Mouse (Mus musculus): ENCODE data around the gene Tprn. TPM values are rescaled to one million over a fixed set of nuclear protein-coding genes. Genes with fewer than 3 reads are reported as not detected.

Tprn gene
- polyA plus RNA-seq, 1 experiment from 2014 or later, result 9.6 TPM

DNA sequence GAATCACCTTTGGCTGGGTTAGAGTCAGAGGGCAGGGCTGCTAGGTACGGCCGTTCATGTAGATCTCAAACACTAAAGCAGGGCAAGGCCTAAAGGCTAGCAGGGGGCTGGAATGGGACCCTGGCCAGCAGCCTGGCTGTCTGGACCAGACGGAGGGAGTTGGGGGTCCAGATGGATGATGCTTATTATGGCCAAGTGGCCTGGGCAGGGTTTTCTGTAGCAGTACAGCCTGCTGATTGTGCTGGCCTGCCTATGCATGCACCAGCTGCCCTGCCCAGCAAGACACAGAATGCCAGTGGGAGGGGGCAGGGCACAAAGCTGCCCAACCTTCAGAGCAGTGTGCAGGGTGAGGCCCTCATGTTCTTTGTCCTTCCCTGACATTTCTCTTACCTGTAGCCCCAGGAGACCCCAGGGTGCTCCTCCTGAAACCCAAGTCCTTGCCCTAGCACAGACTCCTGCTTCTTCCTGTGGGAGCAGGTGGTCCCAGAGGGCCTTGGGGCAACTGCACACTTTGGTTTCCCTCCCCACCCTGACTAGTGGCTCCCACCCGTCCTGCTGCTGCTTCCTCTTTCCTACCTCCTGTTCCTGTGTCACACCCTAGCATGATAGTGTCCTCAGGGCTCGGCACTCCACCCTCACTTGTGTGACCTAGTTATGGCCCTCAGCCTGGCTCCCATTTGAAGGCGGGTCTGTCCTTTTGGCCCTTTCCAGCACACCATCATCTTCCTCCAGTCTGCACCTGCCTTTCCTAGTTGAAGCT is 3.7 kb downstream of the Tprn start:
- H3K4me3 ChIP-seq (ENCODE audit: low read depth, low read length), result peak overlapping the region; percentile 18; the same call in 1 of the 2 replicates
- H3K27me3 ChIP-seq (replicated peaks; ENCODE audit: control insufficient read depth, insufficient read depth, low read length), result peaks cover 3% of the 10 kb centered on the region; the same call in 1 of the 2 replicates
- H3K27ac ChIP-seq (ENCODE audit: low read depth, low read length), result 0 out of 2 replicates have a peak overlapping the region, but pooled peaks have one; percentile 19
- peaks cover 8% of the 10 kb centered on the region for H3K36me3 ChIP-seq (ENCODE audit: control insufficient read depth, insufficient read depth, low read length)
- WGBS, result 53% methylated on average over 6 of the region's 6 CpGs
- no peak for DNase-seq (ENCODE audit: low spot score)
- peaks cover 35% of the 10 kb centered on the region for H3K4me1 ChIP-seq (replicated peaks; ENCODE audit: control insufficient read depth, insufficient read depth, low read length)
- ATAC-seq (replicated peaks; ENCODE audit: low FRiP score), result no peak
- peak overlapping the region; percentile 42; the same call in 1 of the 2 replicates for H3K9ac ChIP-seq (ENCODE audit: low read depth, low read length)
- H3K9me3 ChIP-seq (ENCODE audit: control insufficient read depth, low read length), result no peaks in the 10 kb centered on the region
- peak overlapping the region; percentile 60 for H3K4me2 ChIP-seq

GRCm38 (mm10) chr2:25266720-25267119 is 4.3 kb downstream of the Tprn start:
- peaks cover 3% of the 10 kb centered on the region; the same call in 1 of the 2 replicates for H3K27me3 ChIP-seq (replicated peaks; ENCODE audit: control insufficient read depth, insufficient read depth, low read length)
- ATAC-seq (replicated peaks; ENCODE audit: low FRiP score), result no peak
- H3K4me1 ChIP-seq (replicated peaks; ENCODE audit: control insufficient read depth, insufficient read depth, low read length), result peaks cover 40% of the 10 kb centered on the region
- H3K4me3 ChIP-seq (ENCODE audit: low read depth, low read length), result no peak overlapping the region
- WGBS, result 37% methylated on average over 2 of the region's 2 CpGs
- H3K27ac ChIP-seq (ENCODE audit: low read depth, low read length), result peak overlapping the region; percentile 35; the same call in 1 of the 2 replicates
- H3K4me2 ChIP-seq, result peak overlapping the region; percentile 60
- 0 out of 2 replicates have a peak overlapping the region, but pooled peaks have one; percentile 42 for H3K9ac ChIP-seq (ENCODE audit: low read depth, low read length)
- DNase-seq (ENCODE audit: low spot score), result no peak
- H3K36me3 ChIP-seq (ENCODE audit: control insufficient read depth, insufficient read depth, low read length), result peaks cover 8% of the 10 kb centered on the region
- no peaks in the 10 kb centered on the region for H3K9me3 ChIP-seq (ENCODE audit: control insufficient read depth, low read length)

DNA sequence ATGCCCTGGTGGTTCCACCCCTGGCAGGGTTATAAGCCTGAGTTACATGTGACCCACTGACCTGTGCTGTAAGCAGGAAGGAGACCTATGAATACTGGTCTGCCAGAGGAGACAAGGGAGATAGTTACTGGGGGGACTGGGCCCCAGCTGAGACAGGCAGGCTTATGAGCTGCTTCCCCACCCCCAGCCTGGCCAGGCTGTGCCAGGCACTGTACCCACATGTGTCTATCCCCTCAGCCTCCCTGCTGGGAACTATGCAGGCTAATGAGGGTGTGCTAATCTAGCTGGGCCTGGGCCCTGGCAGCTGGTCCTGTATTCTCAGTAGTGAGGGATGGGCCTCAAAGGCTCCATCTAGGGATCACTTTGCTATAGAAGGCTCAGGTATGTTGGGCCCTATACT is 4.8 kb downstream of the Tprn start:
- peak overlapping the region; percentile 60; the same call in 1 of the 2 replicates for H3K4me2 ChIP-seq
- ATAC-seq (replicated peaks; ENCODE audit: low FRiP score), result no peak

DNA sequence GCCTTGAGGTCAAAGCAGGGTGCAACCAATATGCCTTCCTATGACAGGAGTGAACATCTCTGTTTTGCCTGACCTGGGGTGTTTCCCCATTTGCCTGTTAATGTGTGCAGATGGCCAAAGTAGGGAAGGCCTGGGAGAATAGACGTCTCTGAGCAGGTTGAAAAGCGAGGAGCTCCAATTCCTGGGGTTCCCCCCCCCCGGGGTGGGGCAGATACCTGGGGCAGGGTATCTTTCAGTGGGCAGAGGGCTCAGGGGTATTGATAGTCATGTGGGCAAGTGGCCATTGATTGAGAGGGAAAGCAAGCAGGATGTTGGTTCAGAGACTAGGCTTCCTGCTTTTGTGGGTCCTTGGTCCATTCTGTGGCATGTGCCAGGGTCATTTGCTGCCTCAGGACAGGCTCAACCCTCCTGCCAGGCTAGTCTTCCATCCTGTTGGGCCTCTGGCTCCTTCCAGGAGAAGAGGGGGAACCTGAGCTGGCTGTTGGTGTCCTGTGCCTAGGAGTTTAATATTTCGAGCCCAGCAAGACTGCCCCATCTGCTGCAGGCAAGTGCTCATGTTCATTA is 5.4 kb downstream of the Tprn start:
- peaks cover 40% of the 10 kb centered on the region for H3K4me1 ChIP-seq (replicated peaks; ENCODE audit: control insufficient read depth, insufficient read depth, low read length)

More for the DNA sequence above, 4.8 kb downstream of the Tprn start:
- H3K4me3 ChIP-seq (ENCODE audit: low read depth, low read length), result no peak overlapping the region
- H3K9me3 ChIP-seq (ENCODE audit: control insufficient read depth, low read length), result no peaks in the 10 kb centered on the region
- peaks cover 40% of the 10 kb centered on the region for H3K4me1 ChIP-seq (replicated peaks; ENCODE audit: control insufficient read depth, insufficient read depth, low read length)
- peaks cover 8% of the 10 kb centered on the region for H3K36me3 ChIP-seq (ENCODE audit: control insufficient read depth, insufficient read depth, low read length)
- peak overlapping the region; percentile 31; the same call in 1 of the 2 replicates for H3K9ac ChIP-seq (ENCODE audit: low read depth, low read length)
- peak overlapping the region; percentile 35; the same call in 1 of the 2 replicates for H3K27ac ChIP-seq (ENCODE audit: low read depth, low read length)
- H3K27me3 ChIP-seq (replicated peaks; ENCODE audit: control insufficient read depth, insufficient read depth, low read length), result peaks cover 3% of the 10 kb centered on the region; the same call in 1 of the 2 replicates
- DNase-seq (ENCODE audit: low spot score), result no peak

DNA sequence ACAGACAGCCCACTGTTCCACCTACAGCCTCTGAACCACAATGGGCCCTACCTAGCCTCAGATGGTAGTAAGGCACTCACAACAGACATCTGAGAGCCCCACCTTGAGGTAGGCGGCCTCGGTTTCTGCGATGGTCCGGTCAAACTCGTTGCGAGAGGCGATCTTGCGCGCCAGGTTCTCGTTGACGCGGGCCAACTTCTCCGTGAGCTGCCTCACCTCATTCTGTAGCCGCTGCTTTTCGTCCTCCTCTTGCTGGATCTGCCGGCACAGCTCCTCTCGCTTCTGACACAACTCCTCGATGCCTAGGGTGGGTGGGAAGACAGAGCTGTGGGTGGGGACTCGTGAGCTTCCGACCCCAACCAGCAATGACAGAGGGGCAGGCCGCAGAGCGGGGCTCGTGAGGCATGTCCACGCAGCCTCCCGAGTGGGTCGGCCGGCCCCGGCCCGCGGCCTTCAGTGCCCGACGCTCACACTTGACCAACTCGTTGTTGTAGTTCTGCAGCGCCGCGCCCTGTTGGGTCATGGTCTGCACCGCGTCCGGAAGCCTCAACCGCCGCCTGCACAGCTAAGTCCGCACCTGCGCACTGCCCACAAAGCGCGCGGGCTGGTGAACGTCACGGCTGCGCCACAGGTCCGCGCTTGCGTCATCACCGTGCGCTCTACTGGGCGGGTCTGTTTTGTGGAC is 9.6 kb downstream of the Tprn start, which contains the start of the genes Ssna1 and Anapc2:
Gene Ssna1, minus strand, starts transcription at position 612 of the 685 bp plus-strand sequence.
Gene Anapc2, plus strand, starts transcription at position 652 of the 685 bp plus-strand sequence.
- H3K4me1 ChIP-seq (replicated peaks; ENCODE audit: control insufficient read depth, insufficient read depth, low read length), result peaks cover 26% of the 10 kb centered on the region
- under 1% methylated on average over 54 of the region's 55 CpGs for WGBS
- peak within 1 kb of the TSS; percentile 92 for H3K4me2 ChIP-seq
- H3K4me3 ChIP-seq (ENCODE audit: low read depth, low read length), result peak within 1 kb of the TSS; percentile 96
- H3K36me3 ChIP-seq (ENCODE audit: control insufficient read depth, insufficient read depth, low read length), result peaks cover 34% of the 10 kb centered on the region
- DNase-seq (ENCODE audit: low spot score) (peak; percentile 97), ATAC-seq (replicated peaks; ENCODE audit: low FRiP score) (peak; percentile 93)
- H3K27me3 ChIP-seq (replicated peaks; ENCODE audit: control insufficient read depth, insufficient read depth, low read length), result no peaks in the 10 kb centered on the region
- H3K27ac ChIP-seq (ENCODE audit: low read depth, low read length), result peak within 1 kb of the TSS; percentile 81
- no peaks in the 10 kb centered on the region for H3K9me3 ChIP-seq (ENCODE audit: control insufficient read depth, low read length)
- H3K9ac ChIP-seq (ENCODE audit: low read depth, low read length), result peak within 1 kb of the TSS; percentile 95

More for the DNA sequence above, 5.4 kb downstream of the Tprn start:
- Histone ChIP-seq H3K36me3 (ENCODE audit: control insufficient read depth, insufficient read depth, low read length) (peaks cover 8% of the 10 kb centered on the region), H3K4me2 (no peak overlapping the region; the same call in 1 of the 2 replicates), H3K9me3 (ENCODE audit: control insufficient read depth, low read length) (no peaks in the 10 kb centered on the region), H3K27ac (ENCODE audit: low read depth, low read length) (no peak overlapping the region), H3K4me3 (ENCODE audit: low read depth, low read length) (no peak overlapping the region), H3K27me3 (replicated peaks; ENCODE audit: control insufficient read depth, insufficient read depth, low read length) (peaks cover 3% of the 10 kb centered on the region; the same call in 1 of the 2 replicates), H3K9ac (ENCODE audit: low read depth, low read length) (no peak overlapping the region)
- ATAC-seq (replicated peaks; ENCODE audit: low FRiP score) (no peak), DNase-seq (ENCODE audit: low spot score) (no peak)
- 77% methylated on average over 4 of the region's 4 CpGs for WGBS

GRCm38 (mm10) chr2:25272515-25272914 is 10.1 kb downstream of the Tprn start:
- no peaks in the 10 kb centered on the region for H3K9me3 ChIP-seq (ENCODE audit: control insufficient read depth, low read length)
- peak overlapping the region; percentile 92 for H3K4me2 ChIP-seq
- under 1% methylated on average over 29 of the region's 29 CpGs for WGBS
- H3K4me3 ChIP-seq (ENCODE audit: low read depth, low read length), result peak overlapping the region; percentile 96
- peaks cover 38% of the 10 kb centered on the region for H3K36me3 ChIP-seq (ENCODE audit: control insufficient read depth, insufficient read depth, low read length)
- H3K27ac ChIP-seq (ENCODE audit: low read depth, low read length), result peak overlapping the region; percentile 81
- H3K4me1 ChIP-seq (replicated peaks; ENCODE audit: control insufficient read depth, insufficient read depth, low read length), result peaks cover 20% of the 10 kb centered on the region
- peak; percentile 57 for ATAC-seq (replicated peaks; ENCODE audit: low FRiP score)
- DNase-seq (ENCODE audit: low spot score), result no peak
- H3K9ac ChIP-seq (ENCODE audit: low read depth, low read length), result peak overlapping the region; percentile 95
- no peaks in the 10 kb centered on the region for H3K27me3 ChIP-seq (replicated peaks; ENCODE audit: control insufficient read depth, insufficient read depth, low read length)

GRCm38 (mm10) chr2:25273010-25273409 is 10.6 kb downstream of the Tprn start:
- no peaks in the 10 kb centered on the region for H3K9me3 ChIP-seq (ENCODE audit: control insufficient read depth, low read length)
- H3K27me3 ChIP-seq (replicated peaks; ENCODE audit: control insufficient read depth, insufficient read depth, low read length), result no peaks in the 10 kb centered on the region
- WGBS, result 30% methylated on average over 16 of the region's 16 CpGs
- H3K4me3 ChIP-seq (ENCODE audit: low read depth, low read length), result peak overlapping the region; percentile 96
- peaks cover 17% of the 10 kb centered on the region for H3K4me1 ChIP-seq (replicated peaks; ENCODE audit: control insufficient read depth, insufficient read depth, low read length)
- H3K36me3 ChIP-seq (ENCODE audit: control insufficient read depth, insufficient read depth, low read length), result peaks cover 43% of the 10 kb centered on the region
- H3K27ac ChIP-seq (ENCODE audit: low read depth, low read length), result no peak overlapping the region
- no peak for DNase-seq (ENCODE audit: low spot score)
- no peak for ATAC-seq (replicated peaks; ENCODE audit: low FRiP score)
- H3K9ac ChIP-seq (ENCODE audit: low read depth, low read length), result peak overlapping the region; percentile 95
- H3K4me2 ChIP-seq, result peak overlapping the region; percentile 92
